Mouse (Mus musculus) heart, postnatal 25 days (tissue): ENCODE data around the gene Hoxb1. TPM values are rescaled to one million over a fixed set of nuclear protein-coding genes. Genes with fewer than 3 reads are reported as not detected.

Experiments used
- DNase-seq: peaks from one replicate; pipeline ENCODE4 v3.0.0; 2022; ENCODE audit warnings: low spot score
- intact Hi-C: fragments of 180-260 bp; cut with DNase I; formaldehyde crosslinking; loops from one replicate; pipeline ENCODE4 v1.15.1; 2025
- total RNA-seq, 2 experiments: library from RNA; stranded (reverse); gene quantifications; 2 replicates each; pipeline ENCODE4 v1.2.3; 2021

Hoxb1 gene
- total RNA-seq = not detected

GRCm38 (mm10) chr11:96365441-96366091, at the start of gene Hoxb1:
TSS of gene Hoxb1 (plus strand) at chr11:96365752.
- intact Hi-C loops = no loop called here
- no peak for DNase-seq

- DNase-seq = no peak
- intact Hi-C loops = loop anchor here (5.0 kb wide), 1 partner anchor 35 kb away; the partner anchor contains the start of gene Hoxb2
These were observed 48.6 kb upstream of the Hoxb1 start for GRCm38 (mm10) chr11:96316696-96317607.

GRCm38 (mm10) chr11:96317608-96318367, 47.8 kb upstream of the Hoxb1 start, which contains the start of gene Hoxb4:
TSS of gene Hoxb4 (plus strand) at chr11:96318267.
- intact Hi-C loops = loop anchor here (5.0 kb wide), 1 partner anchor 35 kb away; the partner anchor contains the start of gene Hoxb2
- DNase-seq = no peak

GRCm38 (mm10) chr11:96318368-96319070, 47.0 kb upstream of the Hoxb1 start:
- DNase-seq = peak; percentile 45
- intact Hi-C loops = loop anchor here (5.0 kb wide), 1 partner anchor 34 kb away; the partner anchor contains the start of gene Hoxb2

GRCm38 (mm10) chr11:96319071-96319902, 46.3 kb upstream of the Hoxb1 start:
- intact Hi-C loops = loop anchor here (5.0 kb wide), 1 partner anchor 33 kb away; the partner anchor contains the start of gene Hoxb2
- no peak for DNase-seq

GRCm38 (mm10) chr11:96319910-96320309, 45.6 kb upstream of the Hoxb1 start:
- no peak for DNase-seq

GRCm38 (mm10) chr11:96320688-96321087, 44.9 kb upstream of the Hoxb1 start:
- DNase-seq = no peak
- intact Hi-C loops = no loop called here

More at GRCm38 (mm10) chr11:96319910-96320309, 45.6 kb upstream of the Hoxb1 start:
- intact Hi-C loops = loop anchor here (5.0 kb wide), 1 partner anchor 32 kb away; the partner anchor contains the start of gene Hoxb2

- intact Hi-C loops = no loop called here
These were observed 43.7 kb upstream of the Hoxb1 start for GRCm38 (mm10) chr11:96321846-96322245.

GRCm38 (mm10) chr11:96322738-96323137, 42.8 kb upstream of the Hoxb1 start:
- DNase-seq = no peak
- intact Hi-C loops = no loop called here

More at GRCm38 (mm10) chr11:96321846-96322245, 43.7 kb upstream of the Hoxb1 start:
- DNase-seq = no peak

- intact Hi-C loops = no loop called here
- DNase-seq = no peak
These were observed 42.4 kb upstream of the Hoxb1 start, which contains the start of gene Hoxb3 for GRCm38 (mm10) chr11:96323154-96323553. TSS of gene Hoxb3 (plus strand) at chr11:96323326.

- DNase-seq = no peak
- intact Hi-C loops = no loop called here
These were observed 41.4 kb upstream of the Hoxb1 start for GRCm38 (mm10) chr11:96324125-96324524.

- intact Hi-C loops = no loop called here
- no peak for DNase-seq
These were observed 40.6 kb upstream of the Hoxb1 start for GRCm38 (mm10) chr11:96324965-96325364.

GRCm38 (mm10) chr11:96325747-96326212, 39.8 kb upstream of the Hoxb1 start:
- DNase-seq = no peak
- intact Hi-C loops = no loop called here

GRCm38 (mm10) chr11:96326705-96327104, 38.8 kb upstream of the Hoxb1 start:
- DNase-seq = no peak
- intact Hi-C loops = no loop called here

GRCm38 (mm10) chr11:96327122-96327521, 38.4 kb upstream of the Hoxb1 start:
- intact Hi-C loops = no loop called here
- DNase-seq = no peak

GRCm38 (mm10) chr11:96327750-96328149, 37.8 kb upstream of the Hoxb1 start:
- intact Hi-C loops = no loop called here

GRCm38 (mm10) chr11:96328605-96329004, 36.9 kb upstream of the Hoxb1 start:
- DNase-seq = no peak
- intact Hi-C loops = no loop called here

More at GRCm38 (mm10) chr11:96327750-96328149, 37.8 kb upstream of the Hoxb1 start:
- no peak for DNase-seq

- DNase-seq = no peak
- intact Hi-C loops = no loop called here
These were observed 33.4 kb upstream of the Hoxb1 start for GRCm38 (mm10) chr11:96332105-96332504.
